Mouse (Mus musculus) limb, embryonic 13.5 days (tissue): Measurements from ENCODE around the gene Mylk. TPM values are rescaled to one million over a fixed set of nuclear protein-coding genes. Genes with fewer than 3 reads are reported as not detected.
"Not testable (repeated sequence)": the region's sequence is repeated elsewhere in the genome, so short reads cannot be mapped to it uniquely, and the experiment has no call there.

Experiments
- ATAC-seq: fragments of 200-750 bp; cut with Nextera tagmentation; 2 replicates; pipeline ENCODE4 v1.8.0; 2017; ENCODE audit warnings: low read depth, moderate number of reproducible peaks, moderate TSS enrichment; ENCODE audit not compliant: low FRiP score
- H3K27ac ChIP-seq: fragments of 300-500 bp; sonication (generic); 2 replicates; pipeline ENCODE4 v1.5.1; 2015; ENCODE audit warnings: inconsistent platforms, mild to moderate bottlenecking, moderate library complexity
- H3K27me3 ChIP-seq: fragments of 300-500 bp; sonication (generic); 2 replicates; pipeline ENCODE4 v1.6.1; 2015; ENCODE audit warnings: mild to moderate bottlenecking, inconsistent platforms
- H3K36me3 ChIP-seq: fragments of 300-500 bp; sonication (generic); 2 replicates; pipeline ENCODE4 v1.6.1; 2015; ENCODE audit warnings: inconsistent platforms, mild to moderate bottlenecking, moderate library complexity
- H3K4me1 ChIP-seq: fragments of 300-500 bp; sonication (generic); 2 replicates; pipeline ENCODE4 v1.6.1; 2015; ENCODE audit warnings: inconsistent platforms
- H3K4me2 ChIP-seq: fragments of 300-500 bp; sonication (generic); replicated peaks from 2 replicates; pipeline ENCODE4 v1.6.1; 2015; ENCODE audit warnings: inconsistent platforms, mild to moderate bottlenecking, moderate library complexity
- H3K4me3 ChIP-seq: fragments of 300-500 bp; sonication (generic); 2 replicates; pipeline ENCODE4 v1.5.1; 2015; ENCODE audit warnings: moderate library complexity, mild to moderate bottlenecking, inconsistent platforms
- H3K9ac ChIP-seq: fragments of 300-500 bp; sonication (generic); 2 replicates; pipeline ENCODE4 v1.6.1; 2015; ENCODE audit warnings: mild to moderate bottlenecking, inconsistent platforms
- H3K9me3 ChIP-seq: fragments of 300-500 bp; sonication (generic); 2 replicates; pipeline ENCODE4 v1.6.1; 2016; ENCODE audit warnings: inconsistent platforms
- WGBS: fragments of 180-500 bp; shearing (Covaris S2); methylation state at CpG from one replicate; pipeline ENCODE4 v1.1.7; 2015; 5-methylcytosine and 5-hydroxymethylcytosine counted together
- polyA plus RNA-seq: library from polyadenylated mRNA; unstranded; fragments of >200 nt; fragmentation: Nextera tagmentation; extraction: Ambion mirVana; gene quantifications from 2 replicates; pipeline ENCODE4 v1.2.1, GENCODE M21; 2015

Gene Mylk
- polyA plus RNA-seq, 1 experiment from 2014 or later, result 9.3 TPM

DNA sequence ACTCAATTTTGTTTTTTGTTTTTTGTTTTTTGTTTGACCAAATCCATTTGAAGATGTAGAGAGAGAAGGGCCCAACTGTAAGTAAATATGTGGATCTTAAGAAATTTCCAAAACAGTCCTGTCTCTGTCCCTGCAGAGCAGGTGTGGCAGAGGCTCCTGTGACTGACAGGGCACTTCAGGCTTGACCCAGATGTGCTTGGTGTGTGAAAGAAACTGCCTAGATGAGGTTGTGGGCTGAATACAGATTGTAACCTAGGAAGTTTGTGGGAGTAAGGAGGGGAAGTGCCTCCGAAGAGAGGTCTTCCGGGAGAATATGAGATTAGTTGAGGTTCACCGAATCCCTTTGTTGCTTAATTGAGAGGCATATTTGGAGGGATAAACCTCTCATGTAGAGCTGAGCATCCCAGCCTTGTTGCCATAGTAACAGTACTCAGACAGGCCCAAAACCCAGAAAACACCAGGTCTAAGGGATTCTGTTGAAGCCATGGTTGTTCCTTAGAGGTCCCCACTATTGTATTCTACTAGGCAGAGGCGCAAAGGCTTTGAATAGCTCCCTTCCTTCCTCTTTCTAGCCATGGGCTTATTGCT lies 27.5 kb downstream of the Mylk start:
- Histone ChIP-seq H3K9me3 (no peaks in the 10 kb centered on the region), H3K9ac (no peak overlapping the region), H3K4me2 (no peak overlapping the region), H3K27me3 (no peaks in the 10 kb centered on the region), H3K4me3 (no peak overlapping the region), H3K27ac (no peak overlapping the region), H3K36me3 (no peaks in the 10 kb centered on the region), H3K4me1 (no peaks in the 10 kb centered on the region)
- no peak for ATAC-seq
- 88% methylated on average over 4 of the region's 4 CpGs for WGBS

DNA sequence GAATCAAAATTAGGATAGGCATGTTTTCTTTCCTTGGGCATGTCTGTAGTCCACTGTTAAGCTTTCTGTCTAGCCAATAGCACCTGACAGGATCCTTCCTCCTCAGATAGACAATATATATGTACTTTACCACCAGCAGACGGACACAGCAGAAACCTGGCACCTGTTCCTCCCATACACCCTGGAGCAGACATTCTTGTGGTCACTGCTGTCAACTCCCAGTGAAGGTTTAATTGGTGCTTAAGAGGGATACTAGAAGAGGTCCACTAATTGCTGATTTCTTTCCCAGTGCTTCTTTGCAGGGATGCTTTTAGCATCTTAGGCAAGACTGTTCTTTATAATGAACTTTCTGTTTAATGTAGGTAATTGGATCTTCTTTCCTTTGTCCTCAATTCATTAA lies 37.4 kb downstream of the Mylk start:
- no peak overlapping the region for H3K4me2 ChIP-seq
- H3K4me3 ChIP-seq, result no peak overlapping the region
- WGBS, result 40% methylated on average over 1 of the region's 1 CpGs
- no peak for ATAC-seq
- no peak overlapping the region for H3K9ac ChIP-seq
- H3K36me3 ChIP-seq, result no peaks in the 10 kb centered on the region
- no peaks in the 10 kb centered on the region for H3K27me3 ChIP-seq
- H3K9me3 ChIP-seq, result 0 out of 2 replicates have a peak, but pooled peaks cover 4% of the 10 kb centered on the region
- no peaks in the 10 kb centered on the region for H3K4me1 ChIP-seq
- H3K27ac ChIP-seq, result no peak overlapping the region

DNA sequence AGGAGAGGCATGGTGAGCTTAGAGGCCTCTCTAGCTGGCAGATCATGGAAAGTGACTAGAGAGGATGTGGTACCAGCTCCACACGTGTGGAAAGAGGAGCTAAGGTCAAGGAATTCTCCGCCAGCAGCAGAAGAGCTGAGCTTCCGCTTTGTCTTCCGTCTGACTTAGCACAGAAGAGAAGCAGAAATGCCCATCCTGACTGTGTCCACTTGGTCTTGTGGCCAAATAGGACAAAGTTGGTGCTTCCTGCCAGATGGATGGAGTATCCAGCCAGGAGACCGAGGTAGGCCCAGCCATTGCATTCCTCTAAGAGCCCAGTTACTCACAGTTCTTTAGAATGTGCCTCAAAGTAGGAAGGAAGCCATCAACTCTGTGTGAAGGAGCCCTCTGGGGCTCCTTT lies 38.5 kb downstream of the Mylk start:
- Histone ChIP-seq H3K4me3 (no peak overlapping the region), H3K36me3 (no peaks in the 10 kb centered on the region), H3K27me3 (no peaks in the 10 kb centered on the region), H3K27ac (no peak overlapping the region), H3K9ac (no peak overlapping the region), H3K4me2 (no peak overlapping the region), H3K4me1 (no peaks in the 10 kb centered on the region), H3K9me3 (0 out of 2 replicates have a peak, but pooled peaks cover 4% of the 10 kb centered on the region)
- WGBS, result 90% methylated on average over 5 of the region's 5 CpGs
- ATAC-seq, result no peak

DNA sequence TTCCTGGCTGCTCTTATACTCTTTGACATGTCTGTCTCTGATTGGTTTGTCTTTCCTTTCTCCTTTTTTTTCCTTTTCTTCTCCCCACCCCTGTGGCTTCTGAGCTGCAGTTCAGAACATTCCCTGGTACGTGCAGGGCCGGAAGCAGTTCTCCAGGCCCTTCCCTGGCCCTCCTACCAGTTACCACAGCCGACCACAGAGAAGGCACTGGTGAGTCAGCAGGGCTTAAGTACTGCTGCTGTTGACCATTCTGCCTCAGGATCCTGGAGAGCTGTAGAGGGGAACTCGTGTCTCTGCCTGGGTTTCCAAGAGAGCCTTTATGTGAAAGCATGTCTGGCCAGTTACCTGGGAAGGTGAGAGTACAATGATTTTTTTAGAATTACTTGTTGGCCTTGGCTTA lies 39.7 kb downstream of the Mylk start:
- H3K9ac ChIP-seq, result no peak overlapping the region
- 0 out of 2 replicates have a peak, but pooled peaks cover 3% of the 10 kb centered on the region for H3K9me3 ChIP-seq
- no peak overlapping the region for H3K4me2 ChIP-seq
- no peak overlapping the region for H3K4me3 ChIP-seq
- no peaks in the 10 kb centered on the region for H3K36me3 ChIP-seq
- no peaks in the 10 kb centered on the region for H3K27me3 ChIP-seq
- ATAC-seq, result no peak
- 67% methylated on average over 4 of the region's 4 CpGs for WGBS
- no peaks in the 10 kb centered on the region for H3K4me1 ChIP-seq
- no peak overlapping the region for H3K27ac ChIP-seq

DNA sequence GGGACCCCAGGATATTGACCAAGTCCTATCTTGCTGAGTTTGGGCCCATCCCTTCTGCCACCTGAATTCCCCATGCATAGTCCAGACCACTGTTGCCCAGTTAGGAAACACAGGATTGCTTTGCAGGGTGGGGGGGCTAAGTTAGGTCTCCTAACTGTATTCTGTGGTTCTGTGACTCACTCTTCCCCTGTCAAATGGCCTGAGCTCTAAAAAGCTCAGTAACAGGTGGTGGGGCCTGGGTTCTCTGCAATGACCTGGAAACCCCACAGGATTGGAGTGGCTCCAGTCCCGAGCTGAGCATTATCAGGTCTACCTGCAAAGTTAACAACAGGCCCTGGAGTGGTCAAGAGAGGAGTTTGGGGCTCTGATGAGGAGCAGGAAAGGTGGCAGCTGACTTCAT lies 47.5 kb downstream of the Mylk start:
- Histone ChIP-seq H3K36me3 (no peaks in the 10 kb centered on the region), H3K9ac (no peak overlapping the region), H3K27me3 (no peaks in the 10 kb centered on the region), H3K4me1 (0 out of 2 replicates have a peak, but pooled peaks cover 8% of the 10 kb centered on the region), H3K9me3 (no peaks in the 10 kb centered on the region), H3K4me3 (no peak overlapping the region), H3K27ac (no peak overlapping the region), H3K4me2 (no peak overlapping the region)
- ATAC-seq, result no peak
- WGBS, result 24% methylated on average over 1 of the region's 1 CpGs

DNA sequence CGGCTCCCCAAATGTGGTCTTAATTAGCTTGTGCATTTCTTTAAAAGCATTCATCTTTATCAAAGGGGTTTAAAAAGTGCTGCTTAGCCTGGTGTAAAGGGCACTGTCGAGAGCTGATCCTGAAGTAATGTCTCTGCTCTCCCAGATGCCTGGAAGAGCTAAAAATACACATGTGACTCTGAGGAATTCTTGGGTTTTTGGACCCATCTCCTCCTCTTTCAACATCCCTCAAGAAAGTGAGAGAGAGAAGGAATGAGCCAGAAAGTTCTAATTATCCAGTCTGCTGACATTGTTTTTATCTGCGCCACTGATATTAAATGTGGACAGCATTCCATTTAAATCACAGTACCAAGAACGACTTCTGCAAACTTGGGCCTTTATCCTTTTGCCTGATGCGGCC lies 48.0 kb downstream of the Mylk start:
- H3K27me3 ChIP-seq, result no peaks in the 10 kb centered on the region
- H3K36me3 ChIP-seq, result no peaks in the 10 kb centered on the region
- H3K27ac ChIP-seq, result no peak overlapping the region
- no peak overlapping the region for H3K4me2 ChIP-seq
- 0 out of 2 replicates have a peak, but pooled peaks cover 8% of the 10 kb centered on the region for H3K4me1 ChIP-seq
- 51% methylated on average over 5 of the region's 5 CpGs for WGBS
- no peak for ATAC-seq
- no peak overlapping the region for H3K4me3 ChIP-seq
- no peaks in the 10 kb centered on the region for H3K9me3 ChIP-seq
- H3K9ac ChIP-seq, result no peak overlapping the region

DNA sequence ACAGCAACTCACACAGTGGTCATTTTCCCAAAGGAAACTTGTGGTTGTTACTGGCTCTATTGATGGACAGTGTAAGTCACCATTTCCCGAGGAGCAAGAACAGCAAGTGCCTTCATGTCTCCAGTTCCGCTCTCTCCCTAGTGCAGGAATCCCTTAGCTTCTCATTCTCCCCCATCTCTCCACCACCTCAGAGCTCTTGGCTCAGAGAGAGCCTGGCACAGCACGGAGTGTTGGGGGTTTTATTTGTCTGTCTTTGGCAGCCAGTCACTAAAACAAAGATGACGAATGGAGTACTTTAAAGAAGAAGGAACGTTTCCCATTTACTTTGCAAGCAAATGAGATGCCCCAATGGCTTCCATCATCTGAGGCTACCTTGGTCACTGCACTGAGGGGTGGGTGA lies 56.2 kb downstream of the Mylk start:
- 89% methylated on average over 5 of the region's 5 CpGs for WGBS
- ATAC-seq, result no peak
- H3K9ac ChIP-seq, result no peak overlapping the region

DNA sequence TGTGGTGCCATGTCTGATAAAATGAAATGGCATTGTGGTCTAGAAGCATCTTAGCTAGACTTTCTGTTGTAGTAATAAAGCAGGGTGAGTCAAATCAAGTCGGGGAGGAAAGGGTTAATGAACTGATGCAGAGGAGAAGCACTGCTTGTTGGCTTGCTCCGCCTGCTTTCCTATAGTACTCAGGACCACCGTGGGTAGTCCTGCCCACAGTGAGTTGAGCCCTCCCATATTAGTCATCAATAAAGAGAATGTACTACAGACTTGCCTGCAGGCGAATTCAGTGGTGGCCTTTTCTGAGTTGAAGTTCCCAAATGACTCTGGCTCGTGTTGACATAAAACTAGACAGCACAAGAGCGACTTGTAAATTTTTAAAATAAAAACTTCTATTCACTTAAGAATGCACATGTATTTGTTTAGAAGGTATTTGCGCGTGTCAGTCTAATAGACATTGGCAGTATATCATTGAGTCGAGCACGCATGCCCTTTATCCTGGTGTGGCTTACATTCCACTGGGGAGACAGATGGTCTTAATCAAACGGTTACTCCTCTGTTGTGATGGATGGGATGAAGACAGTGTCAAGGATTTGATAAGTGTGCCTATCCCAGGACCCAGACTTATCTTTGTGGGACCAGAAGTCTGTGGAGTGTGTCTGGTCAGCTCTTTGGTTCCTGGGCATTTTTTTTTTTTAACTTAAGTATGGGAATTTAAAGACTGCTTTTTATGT lies 59.4 kb downstream of the Mylk start:
- 13% methylated on average over 11 of the region's 11 CpGs for WGBS
- peaks cover 29% of the 10 kb centered on the region for H3K4me1 ChIP-seq
- H3K27me3 ChIP-seq, result peaks cover 41% of the 10 kb centered on the region
- H3K4me3 ChIP-seq, result no peak overlapping the region
- no peak for ATAC-seq
- H3K9me3 ChIP-seq, result no peaks in the 10 kb centered on the region
- H3K9ac ChIP-seq, result no peak overlapping the region
- no peak overlapping the region for H3K27ac ChIP-seq
- H3K4me2 ChIP-seq, result no peak overlapping the region
- no peaks in the 10 kb centered on the region for H3K36me3 ChIP-seq

More for the DNA sequence above, 56.2 kb downstream of the Mylk start:
- peaks cover 16% of the 10 kb centered on the region; the same call in 1 of the 2 replicates for H3K27me3 ChIP-seq
- no peak overlapping the region for H3K27ac ChIP-seq
- H3K4me1 ChIP-seq, result peaks cover 14% of the 10 kb centered on the region
- H3K9me3 ChIP-seq, result no peaks in the 10 kb centered on the region
- H3K36me3 ChIP-seq, result no peaks in the 10 kb centered on the region
- no peak overlapping the region for H3K4me3 ChIP-seq
- no peak overlapping the region for H3K4me2 ChIP-seq

DNA sequence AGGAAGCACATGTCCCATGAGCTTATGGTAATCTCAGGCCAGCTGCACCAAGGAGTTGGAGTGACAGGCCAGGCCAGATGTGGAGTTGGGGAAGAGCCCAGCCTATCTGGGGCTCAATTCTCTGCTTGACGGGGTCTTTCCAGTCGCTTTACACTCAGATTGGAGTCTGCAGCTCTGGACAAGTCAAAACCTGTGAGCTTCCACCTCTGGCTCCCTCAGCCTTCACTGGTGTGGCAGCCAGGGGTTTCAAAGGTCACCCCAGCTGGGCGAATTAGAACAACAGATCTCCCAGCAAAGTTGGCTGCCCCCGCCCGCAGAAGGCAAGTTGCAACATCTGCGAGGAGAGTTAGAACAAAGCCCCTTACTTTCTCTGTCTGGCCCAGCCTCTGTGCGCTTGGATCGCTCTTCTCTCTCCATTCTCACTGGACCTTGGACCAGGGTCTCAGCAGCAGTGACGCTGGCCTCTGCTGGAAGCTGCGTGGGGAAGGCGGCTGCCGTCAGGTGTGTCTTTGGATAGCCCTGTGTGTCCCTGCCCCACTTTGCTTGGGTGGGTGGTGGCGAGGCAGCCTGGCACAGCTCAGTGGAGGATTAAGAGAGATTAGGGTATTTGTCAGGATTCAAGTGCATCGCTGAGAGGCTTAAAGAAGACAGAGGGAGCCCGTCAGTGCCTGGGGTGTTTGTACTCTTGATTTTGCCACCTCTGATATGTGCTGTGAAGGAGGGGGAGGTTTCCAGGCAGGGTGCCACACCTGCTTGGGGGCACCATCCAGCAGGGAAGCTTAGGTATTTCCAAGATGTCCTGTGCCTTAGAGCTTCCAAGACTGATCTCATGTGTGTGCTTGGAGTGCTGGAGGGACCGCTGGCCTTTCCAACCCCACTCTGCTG lies 62.1 kb downstream of the Mylk start:
- no peak overlapping the region for H3K4me2 ChIP-seq
- WGBS, result 31% methylated on average over 16 of the region's 16 CpGs
- no peak overlapping the region for H3K4me3 ChIP-seq
- H3K4me1 ChIP-seq, result peaks cover 29% of the 10 kb centered on the region
- H3K9ac ChIP-seq, result no peak overlapping the region
- no peak for ATAC-seq
- H3K36me3 ChIP-seq, result no peaks in the 10 kb centered on the region
- peaks cover 41% of the 10 kb centered on the region for H3K27me3 ChIP-seq
- no peaks in the 10 kb centered on the region for H3K9me3 ChIP-seq
- no peak overlapping the region for H3K27ac ChIP-seq

DNA sequence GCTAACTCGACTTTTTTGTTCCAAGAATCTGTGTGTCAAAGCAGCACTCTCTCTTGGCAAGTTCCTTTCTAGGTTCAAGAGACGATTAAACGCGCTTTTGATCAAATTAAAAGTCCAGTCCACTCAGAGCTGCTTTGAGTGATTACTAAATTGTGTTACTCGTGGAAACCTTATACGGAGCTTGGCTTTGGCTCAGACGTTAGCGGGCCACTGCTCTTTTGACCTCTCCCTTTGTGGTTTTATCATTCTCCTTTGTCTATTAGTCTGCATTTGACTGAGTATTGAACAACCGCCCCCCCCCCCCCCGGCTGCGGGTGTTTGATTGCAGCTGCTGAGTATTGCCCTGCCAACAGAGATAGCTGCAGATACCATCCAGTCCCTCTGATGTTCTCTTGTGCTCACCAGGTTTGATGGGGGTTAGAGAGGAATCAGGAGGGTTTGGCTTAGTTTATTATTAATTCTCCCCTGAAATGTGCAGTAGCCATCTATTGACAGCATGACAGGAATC lies 62.8 kb downstream of the Mylk start:
- WGBS, result 33% methylated on average over 11 of the region's 11 CpGs
- Histone ChIP-seq H3K9ac (no peak overlapping the region), H3K4me3 (no peak overlapping the region)

DNA sequence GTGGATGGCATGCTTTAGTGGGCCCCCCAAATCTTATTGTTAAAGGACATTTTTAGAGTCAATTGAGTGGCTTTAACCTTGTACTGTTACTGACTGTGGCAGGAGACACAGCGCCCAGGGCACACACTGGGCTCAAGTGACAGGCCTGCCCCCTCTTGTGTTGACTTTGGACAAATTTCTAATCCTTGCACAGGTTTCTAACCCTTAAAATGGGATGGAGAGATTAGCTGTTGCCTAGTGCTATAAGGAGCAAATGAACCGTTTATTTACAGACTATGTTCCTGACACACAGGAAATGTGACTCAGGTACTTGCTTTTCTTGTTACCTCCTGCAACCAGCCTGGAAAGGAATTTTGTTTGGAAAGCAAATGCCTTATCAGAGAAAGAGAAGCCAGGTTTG lies 67.2 kb downstream of the Mylk start:
- H3K9me3 ChIP-seq, result no peaks in the 10 kb centered on the region
- no peaks in the 10 kb centered on the region for H3K36me3 ChIP-seq
- ATAC-seq, result no peak
- H3K27me3 ChIP-seq, result peaks cover 16% of the 10 kb centered on the region
- WGBS, result 63% methylated on average over 2 of the region's 2 CpGs
- no peak overlapping the region for H3K27ac ChIP-seq
- H3K4me2 ChIP-seq, result no peak overlapping the region
- H3K9ac ChIP-seq, result no peak overlapping the region
- no peak overlapping the region for H3K4me3 ChIP-seq
- H3K4me1 ChIP-seq, result peaks cover 9% of the 10 kb centered on the region

More for the DNA sequence above, 62.8 kb downstream of the Mylk start:
- no peak overlapping the region for H3K4me2 ChIP-seq
- peaks cover 41% of the 10 kb centered on the region for H3K27me3 ChIP-seq
- H3K36me3 ChIP-seq, result no peaks in the 10 kb centered on the region
- no peak for ATAC-seq
- no peaks in the 10 kb centered on the region for H3K9me3 ChIP-seq
- peaks cover 29% of the 10 kb centered on the region for H3K4me1 ChIP-seq
- H3K27ac ChIP-seq, result no peak overlapping the region

DNA sequence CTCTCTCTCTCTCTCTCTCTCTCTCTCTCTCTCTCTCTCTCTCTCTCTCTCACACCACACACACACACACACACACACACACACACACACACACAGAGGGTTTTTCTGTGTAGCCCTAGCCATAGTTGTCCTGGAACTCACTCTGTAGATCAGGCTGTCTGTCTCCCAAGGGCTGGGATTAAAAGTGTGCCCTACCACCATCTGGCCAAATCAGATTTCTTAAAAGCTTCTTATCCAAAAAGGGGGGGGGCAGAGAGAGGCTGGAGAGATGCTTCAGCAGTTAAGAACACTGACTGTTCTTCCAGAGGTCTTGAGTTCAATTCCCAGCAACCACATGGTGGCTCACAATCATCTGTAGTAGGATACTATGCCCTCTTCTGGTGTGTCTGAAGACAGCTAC lies 68.2 kb downstream of the Mylk start:
- H3K27me3 ChIP-seq, ATAC-seq: not testable (repeated sequence)

More for the DNA sequence above, 68.2 kb downstream of the Mylk start:
- not testable (repeated sequence) for H3K4me2 ChIP-seq, H3K9ac ChIP-seq, H3K4me3 ChIP-seq, H3K4me1 ChIP-seq, H3K27ac ChIP-seq, H3K9me3 ChIP-seq, H3K36me3 ChIP-seq
